Mouse (Mus musculus) left cerebral cortex, adult 2 months (tissue): Measurements from ENCODE around the gene Hyou1. TPM values are rescaled to one million over a fixed set of nuclear protein-coding genes. Genes with fewer than 3 reads are reported as not detected.

Experiments
- DNase-seq, 2 experiments: peaks; one replicate each; pipeline ENCODE4 v3.0.0; 2021 to 2022; ENCODE audit warnings: low spot score in 2 of 2, mixed read lengths in 1 of 2; ENCODE audit errors: extremely low spot score in 1 of 2
- H3K27ac ChIP-seq: fragments of 200-600 bp; 2 replicates; pipeline ENCODE4 v1.8.1; 2022
- H3K4me3 ChIP-seq: fragments of 200-600 bp; 2 replicates; pipeline ENCODE4 v1.8.1; 2022
- CTCF ChIP-seq: fragments of 200-600 bp; IDR thresholded peaks from 2 replicates; pipeline ENCODE4 v1.8.1; 2022; ENCODE audit warnings: antibody characterized with exemption, mild to moderate bottlenecking, moderate library complexity
- intact Hi-C: fragments of 180-260 bp; cut with DNase I; formaldehyde crosslinking; loops from one replicate; pipeline ENCODE4 v1.15.1; 2025
- microRNA-seq, 2 experiments: library from miRNA; unstranded; fragments of <30 nt; microRNA quantifications; one replicate each; pipeline ENCODE4 v1.2.0; 2021
- total RNA-seq, 2 experiments: library from RNA; stranded (reverse); gene quantifications; 2 replicates each; pipeline ENCODE4 v1.2.3; 2021

Gene Hyou1
- total RNA-seq, 2 experiments from 2014 or later = 127 to 139 TPM

DNA sequence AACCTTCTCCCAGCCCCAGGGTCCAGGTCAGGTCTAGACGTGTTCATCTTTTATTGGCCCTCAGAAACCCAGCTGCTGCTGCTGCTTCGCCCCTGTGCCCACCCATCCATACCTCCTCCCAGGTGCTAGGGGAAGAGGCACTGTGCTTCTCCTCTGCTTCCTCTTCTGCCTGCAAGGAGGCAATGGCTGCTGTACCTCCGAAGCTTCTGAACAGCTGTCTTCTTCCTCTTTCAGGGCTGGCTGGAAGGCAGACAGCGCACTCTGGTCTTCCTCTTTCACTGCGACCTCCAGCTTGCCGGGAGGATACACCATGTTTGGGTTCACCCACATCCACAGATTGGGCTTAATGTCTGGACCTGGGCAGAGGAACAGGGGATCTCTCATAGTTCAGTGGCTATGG is 56.5 kb downstream of the Hyou1 start:
- intact Hi-C loops = no loop called here
- H3K4me3 ChIP-seq = no peak overlapping the region
- no peak for TF ChIP-seq CTCF
- H3K27ac ChIP-seq = no peak overlapping the region
- DNase-seq = no peak

- Histone ChIP-seq H3K4me3 (no peak within 1 kb of the TSS), H3K27ac (no peak within 1 kb of the TSS)
- DNase-seq = no peak
- intact Hi-C loops = no loop called here
- TF ChIP-seq CTCF = no peak
Observed at GRCm38 (mm10) chr9:44440961-44441360, 61.7 kb downstream of the Hyou1 start, which contains the start of gene Foxr1. Gene Foxr1, minus strand, starts transcription at chr9:44441136.

Small RNA genes lying within 50 kb of the gene (microRNA-seq; reads per million reads assigned to microRNA genes)
- gene Gm44335 (0 reads per million in 2 experiments), gene Mir7085 (0.24 to 0.96 reads per million in 2 experiments)

Other genes with a start within 250 kb of the Hyou1 start
- 10 to 100 TPM in 1 of 2 experiments, 1 to 10 TPM in 1; 9.0 to 11.6 TPM for gene Mcam, start 245.0 kb upstream of the Hyou1 start, total RNA-seq
- gene Cbl, start 145.4 kb upstream of the Hyou1 start, total RNA-seq = 10 to 100 TPM; 59.5 to 66.3 TPM
- 1 to 10 TPM in 1 of 2 experiments, under 1 TPM in 1; 0.77 to 1.1 TPM for gene Ccdc153, start 138.8 kb upstream of the Hyou1 start, total RNA-seq
- 1 to 10 TPM in 1 of 2 experiments, under 1 TPM in 1; 0.50 to 1.2 TPM for gene Pdzd3, start 128.0 kb upstream of the Hyou1 start, total RNA-seq
- 10 to 100 TPM in 1 of 2 experiments, 1 to 10 TPM in 1; 8.7 to 13.3 TPM for gene Nlrx1, start 110.9 kb upstream of the Hyou1 start, total RNA-seq
- 10 to 100 TPM; 62.1 TPM for gene Abcg4, start 90.9 kb upstream of the Hyou1 start, total RNA-seq
- gene Hinfp, start 73.8 kb upstream of the Hyou1 start, total RNA-seq = 10 to 100 TPM; 28.9 to 29.3 TPM
- gene C2cd2l, start 59.2 kb upstream of the Hyou1 start, total RNA-seq = 100 to 1,000 TPM; 190 to 222 TPM
- 10 to 100 TPM; 13.8 to 14.6 TPM for gene Dpagt1, start 53.5 kb upstream of the Hyou1 start, total RNA-seq
- gene H2afx, start 44.8 kb upstream of the Hyou1 start, total RNA-seq = 10 to 100 TPM; 46.1 to 53.2 TPM
- 10 to 100 TPM; 20.8 to 21.1 TPM for gene Hmbs, start 35.3 kb upstream of the Hyou1 start, total RNA-seq
- gene Vps11, start 17.8 kb upstream of the Hyou1 start, total RNA-seq = 10 to 100 TPM; 52.1 to 53.1 TPM
- 10 to 100 TPM; 25.3 to 28.4 TPM for gene Slc37a4, start 17.4 kb downstream of the Hyou1 start, total RNA-seq
- 100 to 1,000 TPM; 644 to 664 TPM for gene Rps25, start 27.6 kb downstream of the Hyou1 start, total RNA-seq
- 10 to 100 TPM; 66.8 to 70.2 TPM for gene Trappc4, start 28.1 kb downstream of the Hyou1 start, total RNA-seq
- 10 to 100 TPM; 19.9 to 22.2 TPM for gene Ccdc84, start 39.1 kb downstream of the Hyou1 start, total RNA-seq
- gene Foxr1, start 61.6 kb downstream of the Hyou1 start, total RNA-seq = not detected
- not detected for gene Upk2, start 75.5 kb downstream of the Hyou1 start, total RNA-seq
- gene Bcl9l, start 103.3 kb downstream of the Hyou1 start, total RNA-seq = 10 to 100 TPM; 58.6 to 63.4 TPM
- not detected for gene Cxcr5, start 182.4 kb downstream of the Hyou1 start, total RNA-seq
- gene Ddx6, start 225.4 kb downstream of the Hyou1 start, total RNA-seq = 100 to 1,000 TPM; 145 to 148 TPM